Mouse (Mus musculus) liver, postnatal 0 days (tissue): Measurements from ENCODE around the gene Syt6. TPM values are rescaled to one million over a fixed set of nuclear protein-coding genes. Genes with fewer than 3 reads are reported as not detected.

Source experiments
- ATAC-seq: fragments of 200-750 bp; cut with Nextera tagmentation; 2 replicates; pipeline ENCODE4 v1.8.0; 2017; ENCODE audit warnings: mild to moderate bottlenecking, moderate library complexity
- DNase-seq: peaks from one replicate; pipeline ENCODE4 v3.0.0-alpha.2; 2016
- H3K27ac ChIP-seq: fragments of 300-500 bp; sonication (generic); 2 replicates; pipeline ENCODE4 v1.5.1; 2014; ENCODE audit warnings: antibody characterized with exemption, moderate library complexity, mild to moderate bottlenecking, low read depth
- H3K27me3 ChIP-seq: fragments of 300-500 bp; sonication (generic); 2 replicates; pipeline ENCODE4 v1.6.1; 2014; ENCODE audit warnings: low read length, control low read depth, mixed read lengths; ENCODE audit not compliant: insufficient read depth
- H3K36me3 ChIP-seq: fragments of 300-500 bp; sonication (generic); replicated peaks from 2 replicates; pipeline ENCODE4 v1.6.1; 2014; ENCODE audit warnings: mild to moderate bottlenecking, control low read depth, low read length, moderate library complexity, mixed read lengths; ENCODE audit not compliant: insufficient read depth
- H3K4me1 ChIP-seq: fragments of 300-500 bp; sonication (generic); 2 replicates; pipeline ENCODE4 v1.6.1; 2014; ENCODE audit warnings: antibody characterized with exemption, mild to moderate bottlenecking, control low read depth; ENCODE audit not compliant: insufficient read depth
- H3K4me2 ChIP-seq: fragments of 300-500 bp; sonication (generic); 2 replicates; pipeline ENCODE4 v1.6.1; 2014; ENCODE audit warnings: low read depth, mild to moderate bottlenecking, low read length, moderate library complexity, mixed read lengths
- H3K4me3 ChIP-seq: fragments of 300-500 bp; sonication (generic); 2 replicates; pipeline ENCODE4 v1.5.1; 2014; ENCODE audit warnings: low read depth, low read length
- H3K9ac ChIP-seq: fragments of 300-500 bp; sonication (generic); replicated peaks from 2 replicates; pipeline ENCODE4 v1.6.1; 2014; ENCODE audit warnings: mild to moderate bottlenecking, moderate library complexity
- H3K9me3 ChIP-seq: fragments of 300-500 bp; sonication (generic); 2 replicates; pipeline ENCODE4 v1.6.1; 2016; ENCODE audit warnings: mild to moderate bottlenecking, control low read depth, low read length, mixed read lengths
- CTCF ChIP-seq: sonication (generic); IDR thresholded peaks from 2 replicates; pipeline ENCODE4 v1.5.1; 2016; ENCODE audit warnings: antibody characterized with exemption, low read depth
- EP300 ChIP-seq: IDR thresholded peaks from 2 replicates; pipeline ENCODE4 v1.6.1; 2016; ENCODE audit warnings: antibody characterized with exemption, low read depth, mild to moderate bottlenecking
- WGBS: fragments of 180-500 bp; shearing (Covaris S2); extraction: QIAGEN DNeasy Blood & Tissue Kit; methylation state at CpG from one replicate; pipeline ENCODE4 v1.1.7; 2014; ENCODE audit not compliant: insufficient replicate concordance; 5-methylcytosine and 5-hydroxymethylcytosine counted together
- polyA plus RNA-seq: library from polyadenylated mRNA; unstranded; fragments of >200 nt; fragmentation: Nextera tagmentation; extraction: Ambion mirVana; gene quantifications from 2 replicates; pipeline ENCODE4 v1.2.1, GENCODE M21; 2015

The Syt6 gene
- polyA plus RNA-seq, 1 experiment from 2014 or later: not detected

DNA sequence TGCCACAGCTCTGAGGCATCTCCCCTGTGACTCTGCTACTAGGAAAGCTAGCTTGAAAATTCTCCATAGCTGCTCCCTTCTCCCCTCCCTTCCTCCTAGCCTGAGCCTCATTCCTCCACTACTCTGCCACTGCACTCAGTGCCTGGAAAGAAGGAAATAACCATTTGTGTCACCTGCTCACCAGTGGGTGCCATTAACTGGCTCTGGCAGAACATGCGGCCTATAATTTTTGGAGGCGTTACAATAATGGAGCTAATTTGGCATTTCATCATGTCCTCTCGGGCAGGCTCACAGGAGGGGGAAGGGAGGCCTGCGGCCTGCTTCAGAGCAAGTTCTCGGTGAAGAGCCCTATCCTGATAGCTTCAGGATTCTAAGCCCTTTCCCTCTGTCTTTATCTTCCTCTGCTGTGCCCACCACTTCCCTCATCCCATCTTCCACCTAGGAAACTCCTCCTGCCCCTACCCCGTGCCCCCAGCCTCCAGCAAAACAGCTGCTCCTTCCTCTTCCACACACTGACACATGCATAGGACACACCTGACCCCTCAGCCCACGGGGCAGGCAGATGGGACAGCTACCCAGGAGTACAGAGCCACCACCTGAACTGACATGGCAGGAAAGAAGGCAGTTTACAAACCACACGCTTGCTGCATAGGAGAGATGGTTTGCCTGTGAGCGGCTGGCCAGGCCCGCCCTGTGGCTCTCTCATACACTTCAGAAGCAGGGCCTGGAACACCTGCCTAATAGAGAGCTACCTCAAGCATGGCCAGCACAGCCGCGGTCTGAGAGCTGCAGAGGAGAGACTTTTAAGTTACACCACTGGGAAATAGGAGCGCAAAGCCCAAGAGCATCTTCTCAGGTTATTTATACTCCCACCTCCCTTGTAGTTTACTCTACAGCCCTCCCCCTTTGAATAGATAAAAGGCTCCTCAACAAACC is 31.9 kb downstream of the Syt6 start:
- H3K4me3 ChIP-seq: no peak overlapping the region
- no peak overlapping the region for H3K27ac ChIP-seq
- DNase-seq: no peak
- ATAC-seq: no peak
- no peaks in the 10 kb centered on the region for H3K9me3 ChIP-seq
- no peaks in the 10 kb centered on the region for H3K27me3 ChIP-seq
- TF ChIP-seq CTCF (no peak), EP300 (no peak)
- WGBS: 71% methylated on average over 13 of the region's 13 CpGs
- H3K9ac ChIP-seq: no peak overlapping the region
- H3K4me1 ChIP-seq: no peaks in the 10 kb centered on the region
- no peaks in the 10 kb centered on the region for H3K36me3 ChIP-seq
- H3K4me2 ChIP-seq: no peak overlapping the region

GRCm38 (mm10) chr3:103610231-103610630 is 35.2 kb downstream of the Syt6 start:
- H3K27me3 ChIP-seq: no peaks in the 10 kb centered on the region
- no peaks in the 10 kb centered on the region for H3K9me3 ChIP-seq
- no peak for TF ChIP-seq EP300
- TF ChIP-seq CTCF: no peak
- H3K4me2 ChIP-seq: no peak overlapping the region
- no peak overlapping the region for H3K27ac ChIP-seq
- no peaks in the 10 kb centered on the region for H3K36me3 ChIP-seq
- DNase-seq: no peak
- H3K4me3 ChIP-seq: no peak overlapping the region
- no peak overlapping the region for H3K9ac ChIP-seq
- no peak for ATAC-seq
- 78% methylated on average over 5 of the region's 5 CpGs for WGBS
- no peaks in the 10 kb centered on the region for H3K4me1 ChIP-seq

DNA sequence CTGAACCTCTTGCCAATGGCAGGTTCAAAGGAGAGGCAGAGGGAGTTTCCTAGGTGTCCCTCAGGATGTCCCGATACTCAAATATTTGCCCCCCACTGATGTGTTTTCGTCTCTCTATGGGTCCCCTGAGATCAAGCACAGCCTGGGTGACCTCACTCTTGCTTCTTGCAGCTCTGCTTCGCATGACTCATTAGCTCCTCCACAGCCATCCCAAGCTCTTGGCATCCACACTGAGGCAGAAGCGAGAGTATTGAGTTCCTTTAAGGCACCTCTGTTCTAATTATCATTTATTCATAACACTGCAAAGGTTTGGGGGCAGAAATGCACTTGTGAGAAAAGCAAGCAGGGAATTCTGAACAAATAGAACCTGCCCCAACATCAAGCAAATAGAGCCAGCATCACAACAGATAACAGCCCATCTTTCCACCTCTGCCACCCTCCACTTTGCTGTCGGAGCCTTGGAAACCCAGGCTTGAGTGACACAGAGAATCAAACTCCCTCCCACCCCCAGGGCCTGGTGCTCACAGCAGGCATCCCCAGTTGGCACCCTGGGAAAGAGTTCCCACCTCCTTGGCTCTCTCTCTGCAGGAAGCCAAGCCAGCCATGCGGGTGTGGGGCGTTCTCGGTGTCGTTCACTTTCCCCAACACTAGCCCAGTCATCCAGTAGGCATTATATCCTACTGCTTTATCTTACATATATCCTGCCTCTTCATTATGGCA is 37.8 kb downstream of the Syt6 start:
- no peaks in the 10 kb centered on the region for H3K4me1 ChIP-seq
- ATAC-seq (no peak), DNase-seq (no peak)
- WGBS: 63% methylated on average over 9 of the region's 9 CpGs
- H3K4me2 ChIP-seq: no peak overlapping the region
- H3K9me3 ChIP-seq: no peaks in the 10 kb centered on the region
- H3K27me3 ChIP-seq: no peaks in the 10 kb centered on the region
- H3K36me3 ChIP-seq: no peaks in the 10 kb centered on the region
- no peak overlapping the region for H3K9ac ChIP-seq
- no peak overlapping the region for H3K4me3 ChIP-seq
- H3K27ac ChIP-seq: no peak overlapping the region
- TF ChIP-seq EP300: no peak
- no peak for TF ChIP-seq CTCF

- DNase-seq: no peak
- H3K4me1 ChIP-seq: no peaks in the 10 kb centered on the region
- no peak overlapping the region for H3K9ac ChIP-seq
- H3K9me3 ChIP-seq: no peaks in the 10 kb centered on the region
- no peak overlapping the region for H3K27ac ChIP-seq
- H3K4me3 ChIP-seq: no peak overlapping the region
- H3K36me3 ChIP-seq: no peaks in the 10 kb centered on the region
- ATAC-seq: no peak
- no peaks in the 10 kb centered on the region for H3K27me3 ChIP-seq
- H3K4me2 ChIP-seq: no peak overlapping the region
- no peak for TF ChIP-seq CTCF
- no peak for TF ChIP-seq EP300
- WGBS: 76% methylated on average over 4 of the region's 4 CpGs
Observed at GRCm38 (mm10) chr3:103615621-103616020, 40.6 kb downstream of the Syt6 start.

- Histone ChIP-seq H3K27me3 (no peaks in the 10 kb centered on the region), H3K36me3 (no peaks in the 10 kb centered on the region), H3K27ac (no peak overlapping the region), H3K4me1 (no peaks in the 10 kb centered on the region), H3K9me3 (no peaks in the 10 kb centered on the region), H3K9ac (no peak overlapping the region), H3K4me3 (no peak overlapping the region), H3K4me2 (no peak overlapping the region)
- DNase-seq (no peak), ATAC-seq (no peak)
- WGBS: 28% methylated on average over 6 of the region's 6 CpGs
- TF ChIP-seq EP300: no peak
- TF ChIP-seq CTCF: no peak
Observed at GRCm38 (mm10) chr3:103616981-103617380, 42.0 kb downstream of the Syt6 start.

DNA sequence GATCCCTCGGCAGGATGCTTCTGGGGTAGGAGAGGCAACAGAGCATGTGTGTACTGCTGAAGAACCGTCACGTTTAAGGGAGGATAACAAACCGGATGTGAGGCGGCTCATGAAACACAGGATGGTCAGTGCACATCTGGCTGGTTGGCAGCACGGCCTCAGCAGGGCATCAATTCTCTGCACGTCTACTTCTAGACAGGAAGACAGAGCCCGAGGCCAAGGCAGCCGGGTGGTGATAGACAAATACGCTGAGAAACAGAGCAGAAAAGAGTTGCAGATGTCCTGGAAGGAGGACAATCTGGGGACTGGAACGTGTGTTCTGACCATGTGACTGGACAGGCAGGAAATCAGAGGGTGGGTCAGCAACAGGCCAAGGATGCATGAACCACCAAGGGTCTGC is 45.1 kb downstream of the Syt6 start:
- TF ChIP-seq EP300 (no peak), CTCF (no peak)
- WGBS: 68% methylated on average over 11 of the region's 11 CpGs
- Histone ChIP-seq H3K4me2 (no peak overlapping the region), H3K27ac (no peak overlapping the region), H3K4me1 (no peaks in the 10 kb centered on the region), H3K4me3 (no peak overlapping the region), H3K27me3 (no peaks in the 10 kb centered on the region), H3K9me3 (no peaks in the 10 kb centered on the region), H3K36me3 (no peaks in the 10 kb centered on the region), H3K9ac (no peak overlapping the region)
- DNase-seq: no peak
- no peak for ATAC-seq
